Mouse (Mus musculus): ENCODE results near the gene Dpm2.

The Dpm2 gene

GRCm38 (mm10) chr2:32570698-32571494 is at the start of gene Dpm2:
TSS of gene Dpm2 (plus strand) at chr2:32570858.
- WGBS = 1% methylated on average over 36 of the region's 36 CpGs

GRCm38 (mm10) chr2:32524536-32525031 is 46.1 kb upstream of the Dpm2 start:
- 91% methylated on average over 13 of the region's 13 CpGs for WGBS

GRCm38 (mm10) chr2:32525816-32526215 is 44.8 kb upstream of the Dpm2 start:
- 93% methylated on average over 12 of the region's 12 CpGs for WGBS

GRCm38 (mm10) chr2:32527468-32527966 is 43.1 kb upstream of the Dpm2 start:
- 76% methylated on average over 14 of the region's 14 CpGs for WGBS

DNA sequence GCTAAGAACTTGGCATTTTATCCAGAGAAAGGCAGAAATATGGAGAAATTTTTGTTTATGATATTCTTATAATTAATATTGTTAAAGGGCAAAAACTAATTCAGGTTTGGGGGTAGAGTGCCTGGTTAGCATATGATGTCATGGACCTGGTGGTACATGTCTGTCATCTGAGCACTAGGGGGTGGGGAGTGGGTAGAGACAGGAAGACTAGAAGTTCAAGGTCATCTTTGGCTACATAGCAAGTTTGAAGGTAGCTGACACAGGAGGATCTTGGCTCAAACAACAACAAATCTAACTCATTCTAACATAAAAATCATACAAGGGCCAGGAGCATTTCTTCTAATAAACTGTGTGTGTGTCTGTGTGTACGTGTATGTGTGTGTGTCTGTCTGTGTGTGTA is 42.3 kb upstream of the Dpm2 start:
- WGBS = 94% methylated on average over 1 of the region's 1 CpGs

DNA sequence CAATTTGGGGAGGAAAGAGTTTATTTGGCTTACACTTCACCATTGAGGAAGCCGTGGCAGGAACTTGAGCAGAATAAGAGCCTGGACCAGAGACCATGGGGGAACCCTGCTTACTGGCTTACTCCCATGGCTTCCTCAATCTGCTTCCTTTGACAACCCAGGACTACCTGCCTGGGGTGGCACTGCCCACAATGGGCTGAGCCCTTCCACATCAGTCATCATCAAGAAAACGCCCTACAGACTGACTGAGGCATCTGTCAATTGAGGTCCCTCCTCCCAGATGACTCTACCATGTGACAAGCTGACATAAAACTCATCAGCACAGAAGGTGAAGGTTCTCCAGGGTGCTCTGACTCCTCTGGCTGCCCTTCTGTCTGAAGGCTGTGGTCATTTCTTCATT is 40.2 kb upstream of the Dpm2 start:
- 82% methylated on average over 2 of the region's 2 CpGs for WGBS

- 89% methylated on average over 2 of the region's 2 CpGs for WGBS
Observed at GRCm38 (mm10) chr2:32533163-32533562, 37.5 kb upstream of the Dpm2 start.

DNA sequence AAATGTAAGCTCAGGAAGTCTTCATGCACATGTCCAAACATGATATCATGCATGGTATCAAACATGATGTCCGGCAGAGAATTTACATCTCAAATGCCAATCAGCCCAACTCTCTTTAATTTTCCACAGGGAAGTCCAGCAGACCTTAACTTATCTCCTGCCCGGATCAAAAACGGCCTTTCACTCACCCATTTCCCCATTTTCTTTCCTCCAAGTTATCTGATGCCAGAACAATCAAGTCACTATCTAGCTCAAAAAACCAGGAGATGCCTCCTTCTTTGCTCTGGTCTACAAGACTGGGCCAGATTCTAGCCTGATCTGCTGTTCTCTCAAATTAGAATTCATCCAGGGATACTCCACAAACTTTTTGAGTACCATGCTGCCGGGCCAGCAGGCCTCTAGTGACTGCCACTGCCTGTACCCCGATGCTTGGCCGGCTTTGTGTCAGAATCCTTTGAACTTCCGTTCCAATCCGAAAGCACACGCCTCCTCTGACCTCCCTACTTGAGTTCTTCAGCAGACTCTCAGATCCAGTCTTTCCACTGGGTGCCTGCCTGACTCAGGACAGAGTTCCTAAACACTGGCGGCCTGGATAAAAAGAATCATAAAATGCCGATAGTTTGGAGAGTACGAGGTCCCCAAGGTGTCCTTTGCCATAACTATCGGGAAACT is 36.5 kb upstream of the Dpm2 start:
- WGBS = 17% methylated on average over 13 of the region's 13 CpGs

DNA sequence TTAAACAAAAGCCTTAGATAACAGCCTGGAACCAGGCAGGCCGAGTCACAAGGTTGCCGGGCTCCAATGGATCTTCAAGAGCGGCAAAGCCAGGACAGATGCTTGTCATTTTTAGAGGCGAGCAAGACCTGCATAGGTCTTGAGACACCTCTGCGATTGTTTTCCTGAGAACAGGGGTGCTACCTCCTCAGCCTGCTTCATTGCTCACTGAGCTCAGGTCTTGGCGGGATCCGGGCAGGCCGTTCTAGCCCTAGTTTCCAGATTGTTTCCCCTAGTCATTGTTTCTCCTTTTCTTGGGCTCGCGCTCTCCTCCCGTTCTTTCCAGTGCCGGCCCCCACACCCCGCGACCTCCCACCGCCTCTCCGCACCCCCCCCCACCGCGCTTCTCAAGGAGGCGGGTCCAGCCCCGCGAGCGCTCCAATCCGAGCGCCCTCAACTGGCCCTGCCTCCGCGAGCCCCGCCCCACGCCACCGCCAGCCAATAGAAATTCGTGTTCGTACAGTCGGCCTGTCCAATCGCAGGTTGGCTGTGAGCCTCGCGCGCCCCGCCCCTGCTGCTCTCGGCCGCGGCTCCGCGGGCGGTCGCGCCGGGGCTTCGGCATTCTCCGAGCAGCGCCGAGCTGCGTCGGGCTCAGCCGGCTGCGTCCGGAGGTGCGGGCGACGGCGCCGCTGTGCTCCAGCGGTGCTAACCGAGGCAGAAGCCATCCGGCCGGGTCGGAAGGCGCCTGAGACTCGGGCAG is 35.8 kb upstream of the Dpm2 start, which contains the start of gene Fam102a:
Gene Fam102a, plus strand, starts transcription at position 600 of the 739 bp plus-strand sequence.
- under 1% methylated on average over 67 of the region's 67 CpGs for WGBS

DNA sequence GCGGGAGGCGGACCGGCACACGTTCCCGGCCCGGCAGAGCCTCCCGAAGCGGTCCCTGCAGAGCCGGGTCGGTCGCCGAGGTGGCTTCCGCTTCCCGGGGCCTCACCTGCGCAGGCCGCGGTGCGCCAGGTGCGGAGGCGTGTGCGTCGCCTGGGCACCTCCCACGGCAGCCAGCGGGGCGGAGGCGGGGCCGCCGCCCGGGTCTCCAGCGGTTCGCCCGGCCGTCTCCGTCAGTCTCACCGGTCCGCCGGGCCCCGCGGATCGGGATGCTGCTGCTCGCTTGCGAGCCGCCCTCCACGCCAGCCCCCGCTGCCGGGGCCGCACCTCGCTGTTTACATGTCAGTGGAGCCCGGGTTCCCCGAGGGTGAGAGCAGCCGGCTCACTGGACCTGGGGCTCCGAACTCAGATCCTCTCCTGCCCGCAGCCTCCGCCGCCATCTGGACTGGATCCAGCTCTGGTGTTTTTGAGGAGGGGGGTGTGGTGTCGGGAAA is 35.1 kb upstream of the Dpm2 start:
- WGBS = under 1% methylated on average over 49 of the region's 56 CpGs

DNA sequence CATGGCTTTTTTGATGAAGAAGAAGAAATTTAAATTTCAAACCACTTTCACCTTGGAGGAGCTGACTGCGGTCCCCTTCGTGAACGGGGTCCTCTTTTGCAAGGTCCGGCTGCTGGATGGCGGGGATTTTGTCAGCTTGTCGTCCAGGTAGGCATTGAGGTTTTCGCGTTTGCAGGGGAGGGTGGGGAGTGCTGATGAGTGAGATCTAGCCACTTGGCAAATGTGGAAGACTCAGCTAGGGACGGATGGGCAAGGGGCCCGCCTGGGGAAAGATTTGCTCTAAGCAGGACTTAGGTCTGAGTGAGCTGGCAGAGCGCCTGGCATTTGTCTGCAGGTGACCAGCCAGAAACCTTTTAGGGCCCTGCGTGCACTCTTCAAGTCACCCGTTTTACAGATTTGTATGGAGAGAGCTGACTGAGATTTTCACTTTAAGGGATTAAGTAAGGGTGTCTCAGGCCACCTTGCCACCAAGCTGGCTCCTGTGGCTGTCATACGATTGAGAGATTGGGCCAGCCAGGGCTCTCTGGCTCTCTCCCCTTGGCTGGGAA is 34.5 kb upstream of the Dpm2 start:
- WGBS = 2% methylated on average over 14 of the region's 14 CpGs

DNA sequence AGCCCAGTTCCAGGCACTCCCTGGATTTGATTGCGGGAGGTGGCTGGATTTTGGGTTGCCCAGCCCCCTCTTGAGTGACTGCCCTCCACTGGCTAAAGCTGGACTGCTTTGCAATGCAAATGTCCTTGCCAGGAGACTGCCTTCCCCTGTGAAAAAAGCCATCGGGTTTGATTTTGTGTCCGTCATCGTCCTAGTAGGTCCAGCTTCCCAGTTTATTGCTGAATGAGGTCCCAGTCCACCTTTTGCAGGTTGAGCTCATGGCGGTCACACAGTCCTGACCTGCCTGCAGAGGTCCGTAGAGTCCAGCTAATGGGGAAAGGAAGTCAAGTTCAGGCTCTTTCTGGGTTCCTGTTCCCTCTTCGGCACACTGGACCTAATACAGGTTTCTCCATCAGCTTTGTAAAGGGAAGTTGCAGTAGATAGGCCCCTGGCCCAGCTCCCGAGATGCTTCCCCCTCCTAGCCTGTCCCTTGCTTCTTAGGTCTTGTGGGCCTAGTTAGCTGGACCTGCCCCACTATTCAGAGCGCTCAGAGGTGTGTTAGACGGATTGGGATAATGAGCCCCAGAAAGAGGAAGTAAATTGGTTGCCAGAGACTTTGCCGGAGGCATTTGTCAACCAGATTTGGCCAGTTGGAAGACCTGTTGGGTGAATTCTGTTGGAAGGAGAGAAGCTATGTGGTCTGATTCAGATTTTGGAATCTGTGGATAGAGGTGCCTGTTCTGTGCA is 33.9 kb upstream of the Dpm2 start:
- WGBS = 4% methylated on average over 11 of the region's 11 CpGs

DNA sequence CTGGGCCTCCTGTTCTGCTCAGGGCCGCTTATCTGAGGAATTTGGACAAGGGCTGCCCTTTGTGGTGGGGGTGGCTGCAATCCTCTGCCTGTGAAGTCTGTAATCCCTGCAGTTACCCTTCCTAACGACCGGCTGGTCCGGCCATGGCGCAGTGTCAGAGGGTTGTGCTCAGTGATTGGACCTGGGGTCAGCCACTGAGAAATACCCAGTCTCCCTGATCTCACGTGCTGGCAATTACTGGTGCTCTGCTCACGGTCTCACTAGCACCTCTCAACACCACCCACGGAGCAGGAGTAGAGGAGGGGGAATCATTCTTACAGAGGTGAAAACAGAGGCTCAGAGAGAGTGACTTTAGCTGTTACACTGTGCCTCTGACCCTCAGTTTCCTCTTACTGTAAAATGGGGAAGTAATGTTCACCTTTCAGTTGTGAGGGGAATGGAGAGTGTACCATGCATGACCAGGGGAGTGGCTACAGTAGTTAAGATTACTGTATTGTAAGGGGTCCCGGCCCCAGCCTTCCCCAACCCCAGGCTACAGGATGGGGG is 33.2 kb upstream of the Dpm2 start:
- WGBS = 18% methylated on average over 9 of the region's 9 CpGs

DNA sequence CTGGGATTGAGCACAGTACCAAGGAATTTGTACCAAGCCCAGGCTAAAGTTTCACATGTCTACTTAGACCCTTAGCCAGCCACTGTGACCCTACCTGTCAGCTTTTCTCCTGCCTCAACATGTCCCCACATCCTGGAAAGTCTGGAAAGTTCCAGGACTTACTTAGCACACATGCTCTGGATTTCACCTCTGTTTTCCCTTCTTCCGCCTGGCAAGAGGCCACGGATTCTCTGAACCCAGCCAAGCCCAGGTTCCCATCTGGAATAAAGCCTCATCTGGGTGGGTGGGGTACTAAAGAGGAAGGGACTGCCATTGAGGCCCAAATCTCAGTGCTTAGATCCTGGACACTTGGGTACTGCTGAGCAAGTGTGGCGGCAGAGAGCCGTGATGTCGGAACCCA is 32.7 kb upstream of the Dpm2 start:
- WGBS = 37% methylated on average over 5 of the region's 5 CpGs

DNA sequence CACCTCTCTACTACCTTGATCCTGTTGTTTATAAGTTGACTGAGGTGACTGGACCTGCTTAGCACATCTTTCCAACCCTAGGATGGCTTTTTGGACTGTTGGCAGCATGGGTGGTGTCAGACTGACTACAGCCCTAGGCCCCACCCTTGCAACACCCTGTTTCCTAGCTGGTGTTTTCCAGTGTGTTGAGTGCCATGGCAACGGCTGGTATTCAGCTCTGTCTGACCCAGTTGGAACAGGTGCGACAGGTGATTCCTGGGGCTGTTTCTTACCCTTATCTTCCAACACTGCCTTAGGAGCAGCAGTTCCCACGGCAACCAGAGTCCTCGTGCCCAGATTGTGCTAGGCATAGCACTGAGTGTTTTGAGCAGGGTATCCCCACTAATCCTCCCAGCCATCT is 32.2 kb upstream of the Dpm2 start:
- WGBS = 32% methylated on average over 4 of the region's 4 CpGs

GRCm38 (mm10) chr2:32539452-32539981 is 31.1 kb upstream of the Dpm2 start:
- 64% methylated on average over 14 of the region's 14 CpGs for WGBS

DNA sequence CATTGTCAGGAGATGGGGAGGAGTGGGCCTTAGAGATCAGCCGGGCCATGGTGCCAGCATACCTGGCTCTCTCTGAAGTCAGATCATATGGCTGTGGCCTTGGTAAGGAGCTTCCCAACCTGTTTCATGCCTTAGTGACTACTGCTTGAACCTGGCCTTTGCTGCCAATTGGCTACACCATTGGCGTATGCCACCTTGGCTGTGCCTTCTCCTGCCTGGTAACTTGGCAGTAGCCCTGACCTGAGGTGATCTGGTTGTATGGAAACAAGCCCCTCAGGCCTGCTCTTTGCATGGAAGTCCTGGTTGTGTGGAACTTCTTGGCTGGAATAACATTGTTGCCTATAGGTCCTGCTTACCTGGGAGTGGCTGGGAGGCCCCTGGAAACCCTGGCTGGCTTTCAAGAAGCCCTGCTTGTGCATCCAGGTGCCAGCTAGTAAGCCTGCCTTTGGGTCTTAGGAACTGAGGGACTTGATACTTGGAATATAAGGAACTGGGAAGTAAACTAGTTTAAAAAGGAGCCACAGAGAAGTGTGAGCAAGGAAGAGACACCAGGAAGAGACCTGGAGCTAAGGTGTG is 29.2 kb upstream of the Dpm2 start:
- WGBS = 79% methylated on average over 2 of the region's 2 CpGs

GRCm38 (mm10) chr2:32541986-32542573 is 28.6 kb upstream of the Dpm2 start:
- WGBS = 73% methylated on average over 4 of the region's 4 CpGs

GRCm38 (mm10) chr2:32543031-32543449 is 27.6 kb upstream of the Dpm2 start:
- WGBS = 53% methylated on average over 3 of the region's 3 CpGs

DNA sequence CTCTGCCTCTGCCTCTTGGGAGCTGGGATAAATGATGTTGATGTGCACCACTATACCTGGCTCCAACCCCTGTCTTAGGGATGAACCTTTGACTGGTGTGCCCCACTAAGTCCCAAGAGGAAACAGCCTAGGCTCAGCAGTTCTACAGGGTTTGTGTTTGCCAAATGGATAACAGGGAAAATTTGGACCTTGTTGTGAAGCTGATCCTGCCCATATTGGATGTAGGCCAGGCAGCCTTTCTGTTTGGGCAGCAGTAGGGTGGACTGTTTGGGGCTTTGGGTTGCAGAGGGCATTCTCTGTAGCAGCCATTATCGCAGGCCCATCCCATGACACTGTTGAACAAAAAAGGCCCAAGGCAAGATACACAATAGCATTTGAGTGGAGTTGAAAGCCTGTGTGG is 23.7 kb upstream of the Dpm2 start:
- WGBS = 79% methylated on average over 1 of the region's 1 CpGs
